Mouse (Mus musculus): ENCODE data around the gene Pde6g. TPM values are rescaled to one million over a fixed set of nuclear protein-coding genes. Genes with fewer than 3 reads are reported as not detected.
"Not testable (repeated sequence)": the region's sequence is repeated elsewhere in the genome, so short reads cannot be mapped to it uniquely, and the experiment has no call there.

The Pde6g gene
- polyA plus RNA-seq, 1 experiment from 2014 or later: not detected

- Histone ChIP-seq H3K36me3 (ENCODE audit: control insufficient read depth, insufficient read depth, low read length) (peaks cover 90% of the 10 kb centered on the region), H3K4me3 (replicated peaks; ENCODE audit: low read depth, low read length) (no peak overlapping the region)
These were observed 34.7 kb downstream of the Pde6g start for GRCm38 (mm10) chr11:120418592-120418991.

DNA sequence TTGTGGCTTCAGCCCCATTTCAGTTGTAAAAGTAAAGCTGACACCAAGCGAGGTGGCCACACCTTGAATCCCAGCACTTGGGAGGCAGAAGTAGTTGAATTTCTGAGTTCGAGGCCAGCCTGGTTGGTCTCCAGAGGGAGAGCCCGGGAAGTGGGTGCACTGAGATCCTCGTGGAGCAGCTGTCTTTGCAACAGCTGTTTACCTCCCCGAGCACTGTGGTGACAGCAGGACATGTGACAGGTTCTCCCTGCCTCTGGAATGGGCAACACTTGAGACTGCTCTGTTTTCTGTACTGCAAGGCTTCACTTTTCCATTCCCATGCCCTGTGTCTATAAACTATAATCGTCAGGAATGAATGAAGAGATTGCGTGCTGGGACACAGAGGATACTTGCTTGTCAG is 35.4 kb downstream of the Pde6g start:
- DNase-seq: no peak
- Histone ChIP-seq H3K27ac (replicated peaks; ENCODE audit: low read depth, low read length) (no peak overlapping the region), H3K9ac (replicated peaks; ENCODE audit: low read length) (no peak overlapping the region), H3K4me3 (replicated peaks; ENCODE audit: low read depth, low read length) (no peak overlapping the region), H3K36me3 (ENCODE audit: control insufficient read depth, insufficient read depth, low read length) (peaks cover 92% of the 10 kb centered on the region), H3K4me1 (ENCODE audit: control insufficient read depth, insufficient read depth, low read length) (no peaks in the 10 kb centered on the region), H3K27me3 (ENCODE audit: control insufficient read depth, insufficient read depth, low read length) (no peaks in the 10 kb centered on the region), H3K9me3 (ENCODE audit: control insufficient read depth, low read length) (no peaks in the 10 kb centered on the region), H3K4me2 (ENCODE audit: low read length) (no peak overlapping the region)
- ATAC-seq (ENCODE audit: low FRiP score, low TSS enrichment): no peak
- WGBS: 93% methylated on average over 7 of the region's 7 CpGs

More at GRCm38 (mm10) chr11:120418592-120418991, 34.7 kb downstream of the Pde6g start:
- Histone ChIP-seq H3K4me1 (ENCODE audit: control insufficient read depth, insufficient read depth, low read length) (no peaks in the 10 kb centered on the region), H3K27ac (replicated peaks; ENCODE audit: low read depth, low read length) (no peak overlapping the region), H3K4me2 (ENCODE audit: low read length) (no peak overlapping the region), H3K9me3 (ENCODE audit: control insufficient read depth, low read length) (no peaks in the 10 kb centered on the region), H3K9ac (replicated peaks; ENCODE audit: low read length) (no peak overlapping the region), H3K27me3 (ENCODE audit: control insufficient read depth, insufficient read depth, low read length) (no peaks in the 10 kb centered on the region)
- 100% methylated on average over 1 of the region's 1 CpGs for WGBS
- ATAC-seq (ENCODE audit: low FRiP score, low TSS enrichment) (no peak), DNase-seq (no peak)

- not testable (repeated sequence) for H3K27ac ChIP-seq (replicated peaks; ENCODE audit: low read depth, low read length); H3K4me2 ChIP-seq (ENCODE audit: low read length); ATAC-seq (ENCODE audit: low FRiP score, low TSS enrichment); H3K9ac ChIP-seq (replicated peaks; ENCODE audit: low read length); H3K27me3 ChIP-seq (ENCODE audit: control insufficient read depth, insufficient read depth, low read length); DNase-seq; H3K4me3 ChIP-seq (replicated peaks; ENCODE audit: low read depth, low read length); H3K4me1 ChIP-seq (ENCODE audit: control insufficient read depth, insufficient read depth, low read length); H3K9me3 ChIP-seq (ENCODE audit: control insufficient read depth, low read length)
- H3K36me3 ChIP-seq (ENCODE audit: control insufficient read depth, insufficient read depth, low read length): peaks cover 94% of the 10 kb centered on the region
- 97% methylated on average over 7 of the region's 10 CpGs for WGBS
These were observed 39.7 kb downstream of the Pde6g start for GRCm38 (mm10) chr11:120413621-120414020.

DNA sequence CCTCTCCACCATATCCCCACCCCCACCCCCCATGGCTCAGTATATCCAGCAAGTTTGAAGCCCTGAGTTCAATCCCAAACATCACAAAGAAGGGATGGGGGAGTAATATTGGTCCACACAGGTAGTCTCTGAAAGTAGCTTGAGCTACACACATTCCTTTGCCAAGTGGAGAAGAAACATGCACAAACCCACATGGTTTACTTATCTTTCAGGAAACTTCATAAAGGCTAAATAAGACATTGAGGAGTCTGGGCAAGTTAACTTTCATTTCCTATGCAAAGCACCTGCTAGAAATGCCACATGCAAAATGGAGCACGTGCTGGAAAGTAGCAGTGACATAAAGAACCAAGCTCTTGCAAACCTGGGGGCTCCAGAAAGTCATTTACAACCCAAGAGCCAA is 46.9 kb downstream of the Pde6g start:
- DNase-seq (no peak), ATAC-seq (ENCODE audit: low FRiP score, low TSS enrichment) (no peak)
- Histone ChIP-seq H3K4me2 (ENCODE audit: low read length) (no peak overlapping the region), H3K36me3 (ENCODE audit: control insufficient read depth, insufficient read depth, low read length) (peaks cover 94% of the 10 kb centered on the region), H3K4me1 (ENCODE audit: control insufficient read depth, insufficient read depth, low read length) (no peaks in the 10 kb centered on the region), H3K27ac (replicated peaks; ENCODE audit: low read depth, low read length) (no peak overlapping the region), H3K9me3 (ENCODE audit: control insufficient read depth, low read length) (no peaks in the 10 kb centered on the region), H3K4me3 (replicated peaks; ENCODE audit: low read depth, low read length) (no peak overlapping the region), H3K9ac (replicated peaks; ENCODE audit: low read length) (no peak overlapping the region), H3K27me3 (ENCODE audit: control insufficient read depth, insufficient read depth, low read length) (no peaks in the 10 kb centered on the region)
- WGBS: 96% methylated on average over 1 of the region's 1 CpGs

DNA sequence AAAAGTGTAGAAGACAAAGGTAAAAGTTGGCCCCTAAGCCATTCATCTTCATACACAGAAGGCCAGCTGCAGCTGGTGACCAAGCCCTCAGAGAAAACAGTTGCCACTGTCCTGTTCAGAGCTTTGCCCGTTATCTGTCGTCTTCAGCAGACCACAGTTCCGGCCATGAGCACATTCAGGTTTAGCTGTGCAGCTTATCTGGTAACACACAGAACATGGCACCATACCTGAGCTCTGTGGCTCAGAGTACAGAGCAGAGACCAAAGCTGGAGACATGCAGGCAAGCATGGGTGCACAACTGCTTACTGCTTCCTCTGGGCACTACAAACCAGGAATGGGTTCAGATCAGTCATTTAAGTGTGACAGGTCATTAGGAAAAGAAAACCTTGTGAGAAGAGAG is 47.4 kb downstream of the Pde6g start:
- H3K4me3 ChIP-seq (replicated peaks; ENCODE audit: low read depth, low read length): no peak overlapping the region
- H3K36me3 ChIP-seq (ENCODE audit: control insufficient read depth, insufficient read depth, low read length): peaks cover 94% of the 10 kb centered on the region
- DNase-seq (no peak), ATAC-seq (ENCODE audit: low FRiP score, low TSS enrichment) (no peak)
- no peak overlapping the region for H3K9ac ChIP-seq (replicated peaks; ENCODE audit: low read length)
- H3K9me3 ChIP-seq (ENCODE audit: control insufficient read depth, low read length): no peaks in the 10 kb centered on the region
- no peaks in the 10 kb centered on the region for H3K27me3 ChIP-seq (ENCODE audit: control insufficient read depth, insufficient read depth, low read length)
- WGBS: 96% methylated on average over 3 of the region's 3 CpGs
- H3K4me2 ChIP-seq (ENCODE audit: low read length): no peak overlapping the region
- no peaks in the 10 kb centered on the region for H3K4me1 ChIP-seq (ENCODE audit: control insufficient read depth, insufficient read depth, low read length)
- no peak overlapping the region for H3K27ac ChIP-seq (replicated peaks; ENCODE audit: low read depth, low read length)

GRCm38 (mm10) chr11:120404814-120405213 is 48.5 kb downstream of the Pde6g start:
- no peak for ATAC-seq (ENCODE audit: low FRiP score, low TSS enrichment)
- Histone ChIP-seq H3K9ac (replicated peaks; ENCODE audit: low read length) (no peak overlapping the region), H3K4me3 (replicated peaks; ENCODE audit: low read depth, low read length) (no peak overlapping the region), H3K27ac (replicated peaks; ENCODE audit: low read depth, low read length) (no peak overlapping the region), H3K36me3 (ENCODE audit: control insufficient read depth, insufficient read depth, low read length) (peaks cover 92% of the 10 kb centered on the region), H3K4me2 (ENCODE audit: low read length) (no peak overlapping the region), H3K9me3 (ENCODE audit: control insufficient read depth, low read length) (no peaks in the 10 kb centered on the region), H3K27me3 (ENCODE audit: control insufficient read depth, insufficient read depth, low read length) (no peaks in the 10 kb centered on the region), H3K4me1 (ENCODE audit: control insufficient read depth, insufficient read depth, low read length) (no peaks in the 10 kb centered on the region)
- no peak for DNase-seq
- WGBS: 94% methylated on average over 1 of the region's 1 CpGs

- peaks cover 65% of the 10 kb centered on the region for H3K36me3 ChIP-seq (ENCODE audit: control insufficient read depth, insufficient read depth, low read length)
- H3K4me1 ChIP-seq (ENCODE audit: control insufficient read depth, insufficient read depth, low read length): no peaks in the 10 kb centered on the region
- no peak overlapping the region for H3K4me2 ChIP-seq (ENCODE audit: low read length)
- no peak overlapping the region for H3K27ac ChIP-seq (replicated peaks; ENCODE audit: low read depth, low read length)
- H3K27me3 ChIP-seq (ENCODE audit: control insufficient read depth, insufficient read depth, low read length): no peaks in the 10 kb centered on the region
- no peaks in the 10 kb centered on the region for H3K9me3 ChIP-seq (ENCODE audit: control insufficient read depth, low read length)
- no peak overlapping the region for H3K9ac ChIP-seq (replicated peaks; ENCODE audit: low read length)
- H3K4me3 ChIP-seq (replicated peaks; ENCODE audit: low read depth, low read length): no peak overlapping the region
- no peak for DNase-seq
- ATAC-seq (ENCODE audit: low FRiP score, low TSS enrichment): no peak
- WGBS: 99% methylated on average over 2 of the region's 2 CpGs
These were observed 54.0 kb downstream of the Pde6g start for GRCm38 (mm10) chr11:120399319-120399718.

Other genes starting within 250 kb of the Pde6g start
- 20.0 and 25.9 TPM in 2 replicates for gene Bahcc1, start 220.6 kb downstream of the Pde6g start, polyA plus RNA-seq (2014; fragmentation: Nextera tagmentation; extraction: Ambion mirVana)
- gene Actg1, start 105.0 kb downstream of the Pde6g start, polyA plus RNA-seq (2014; fragmentation: Nextera tagmentation; extraction: Ambion mirVana): 4,502 and 4,930 TPM in 2 replicates
- 1.7 and 2.5 TPM in 2 replicates for gene Fscn2, start 92.0 kb downstream of the Pde6g start, polyA plus RNA-seq (2014; fragmentation: Nextera tagmentation; extraction: Ambion mirVana)
- 95.9 and 114 TPM in 2 replicates for gene Faap100, start 74.7 kb downstream of the Pde6g start, polyA plus RNA-seq (2014; fragmentation: Nextera tagmentation; extraction: Ambion mirVana)
- gene Nploc4, start 15.8 kb downstream of the Pde6g start, polyA plus RNA-seq (2014; fragmentation: Nextera tagmentation; extraction: Ambion mirVana): 32.2 and 41.3 TPM in 2 replicates
- gene Tspan10, start 10.9 kb downstream of the Pde6g start, polyA plus RNA-seq (2014; fragmentation: Nextera tagmentation; extraction: Ambion mirVana): not detected in 2 replicates
- gene Oxld1, start 4.6 kb upstream of the Pde6g start, polyA plus RNA-seq (2014; fragmentation: Nextera tagmentation; extraction: Ambion mirVana): 11.2 and 12.5 TPM in 2 replicates
- 17.8 and 19.9 TPM in 2 replicates for gene Ccdc137, start 4.6 kb upstream of the Pde6g start, polyA plus RNA-seq (2014; fragmentation: Nextera tagmentation; extraction: Ambion mirVana)
- 48.8 and 56.9 TPM in 2 replicates for gene Arl16, start 14.1 kb upstream of the Pde6g start, polyA plus RNA-seq (2014; fragmentation: Nextera tagmentation; extraction: Ambion mirVana)
- gene Mrpl12, start 31.1 kb upstream of the Pde6g start, polyA plus RNA-seq (2014; fragmentation: Nextera tagmentation; extraction: Ambion mirVana): 113 and 151 TPM in 2 replicates
- 23.6 and 28.4 TPM in 2 replicates for gene Slc25a10, start 38.3 kb upstream of the Pde6g start, polyA plus RNA-seq (2014; fragmentation: Nextera tagmentation; extraction: Ambion mirVana)
- gene Gcgr, start 77.2 kb upstream of the Pde6g start, polyA plus RNA-seq (2014; fragmentation: Nextera tagmentation; extraction: Ambion mirVana): 0.18 and 0.21 TPM in 2 replicates
- gene Mcrip1, start 96.2 kb upstream of the Pde6g start, polyA plus RNA-seq (2014; fragmentation: Nextera tagmentation; extraction: Ambion mirVana): 268 and 318 TPM in 2 replicates
- not detected in 2 replicates for gene Ppp1r27, start 97.6 kb upstream of the Pde6g start, polyA plus RNA-seq (2014; fragmentation: Nextera tagmentation; extraction: Ambion mirVana)
- gene P4hb, start 119.8 kb upstream of the Pde6g start, polyA plus RNA-seq (2014; fragmentation: Nextera tagmentation; extraction: Ambion mirVana): 241 and 300 TPM in 2 replicates
- gene Arhgdia, start 128.1 kb upstream of the Pde6g start, polyA plus RNA-seq (2014; fragmentation: Nextera tagmentation; extraction: Ambion mirVana): 353 and 438 TPM in 2 replicates
- 277 and 282 TPM in 2 replicates for gene Alyref, start 144.9 kb upstream of the Pde6g start, polyA plus RNA-seq (2014; fragmentation: Nextera tagmentation; extraction: Ambion mirVana)
- 210 and 266 TPM in 2 replicates for gene Anapc11, start 144.9 kb upstream of the Pde6g start, polyA plus RNA-seq (2014; fragmentation: Nextera tagmentation; extraction: Ambion mirVana)
- gene Npb, start 155.0 kb upstream of the Pde6g start, polyA plus RNA-seq (2014; fragmentation: Nextera tagmentation; extraction: Ambion mirVana): 0.77 and 0.82 TPM in 2 replicates
- 148 and 181 TPM in 2 replicates for gene Pcyt2, start 164.4 kb upstream of the Pde6g start, polyA plus RNA-seq (2014; fragmentation: Nextera tagmentation; extraction: Ambion mirVana)
- gene Sirt7, start 171.7 kb upstream of the Pde6g start, polyA plus RNA-seq (2014; fragmentation: Nextera tagmentation; extraction: Ambion mirVana): 38.4 and 39.5 TPM in 2 replicates
- gene Mafg, start 180.1 kb upstream of the Pde6g start, polyA plus RNA-seq (2014; fragmentation: Nextera tagmentation; extraction: Ambion mirVana): 37.4 and 42.5 TPM in 2 replicates
- 17.0 and 18.5 TPM in 2 replicates for gene Pycr1, start 190.3 kb upstream of the Pde6g start, polyA plus RNA-seq (2014; fragmentation: Nextera tagmentation; extraction: Ambion mirVana)
- gene Myadml2, start 194.7 kb upstream of the Pde6g start, polyA plus RNA-seq (2014; fragmentation: Nextera tagmentation; extraction: Ambion mirVana): 0.51 and 1.5 TPM in 2 replicates
- gene Notum, start 207.7 kb upstream of the Pde6g start, polyA plus RNA-seq (2014; fragmentation: Nextera tagmentation; extraction: Ambion mirVana): 0.59 and 1.3 TPM in 2 replicates
- gene Aspscr1, start 219.5 kb upstream of the Pde6g start, polyA plus RNA-seq (2014; fragmentation: Nextera tagmentation; extraction: Ambion mirVana): 136 and 141 TPM in 2 replicates

All from midbrain, embryonic 14.5 days (tissue).